Mouse (Mus musculus) intestine, embryonic 15.5 days (tissue): Measurements from ENCODE around the gene Ntn4. TPM values are rescaled to one million over a fixed set of nuclear protein-coding genes. Genes with fewer than 3 reads are reported as not detected.

Experiments
- ATAC-seq: fragments of 200-750 bp; cut with Nextera tagmentation; 2 replicates; pipeline ENCODE4 v1.8.0; 2017; ENCODE audit warnings: moderate TSS enrichment, moderate library complexity
- H3K27ac ChIP-seq: fragments of 300-500 bp; sonication (generic); 2 replicates; pipeline ENCODE4 v1.5.1; 2015; ENCODE audit warnings: mild to moderate bottlenecking, inconsistent platforms
- H3K27me3 ChIP-seq: fragments of 300-500 bp; sonication (generic); replicated peaks from 2 replicates; pipeline ENCODE4 v1.6.1; 2015; ENCODE audit warnings: inconsistent platforms
- H3K36me3 ChIP-seq: fragments of 300-500 bp; sonication (generic); 2 replicates; pipeline ENCODE4 v1.6.1; 2015; ENCODE audit warnings: inconsistent platforms
- H3K4me1 ChIP-seq: fragments of 300-500 bp; sonication (generic); replicated peaks from 2 replicates; pipeline ENCODE4 v1.6.1; 2015; ENCODE audit warnings: inconsistent platforms
- H3K4me2 ChIP-seq: fragments of 300-500 bp; sonication (generic); replicated peaks from 2 replicates; pipeline ENCODE4 v1.6.1; 2015; ENCODE audit warnings: mild to moderate bottlenecking, inconsistent platforms
- H3K4me3 ChIP-seq: fragments of 300-500 bp; sonication (generic); replicated peaks from 2 replicates; pipeline ENCODE4 v1.5.1; 2015; ENCODE audit warnings: inconsistent platforms
- H3K9ac ChIP-seq: fragments of 300-500 bp; sonication (generic); 2 replicates; pipeline ENCODE4 v1.6.1; 2015; ENCODE audit warnings: inconsistent platforms
- H3K9me3 ChIP-seq: fragments of 300-500 bp; sonication (generic); 2 replicates; pipeline ENCODE4 v1.6.1; 2016; ENCODE audit warnings: inconsistent platforms
- WGBS: fragments of 180-500 bp; shearing (Covaris S2); methylation state at CpG from one replicate; pipeline ENCODE4 v1.1.7; 2015; 5-methylcytosine and 5-hydroxymethylcytosine counted together
- polyA plus RNA-seq: library from polyadenylated mRNA; unstranded; fragments of >200 nt; fragmentation: Nextera tagmentation; extraction: Ambion mirVana; gene quantifications from 2 replicates; pipeline ENCODE4 v1.2.1, GENCODE M21; 2015

Ntn4 gene
- polyA plus RNA-seq, 1 experiment from 2014 or later, result 0.29 TPM

GRCm38 (mm10) chr10:93644451-93644941, 4.0 kb downstream of the Ntn4 start:
- no peak for ATAC-seq
- Histone ChIP-seq H3K27ac (no peak overlapping the region), H3K36me3 (no peaks in the 10 kb centered on the region), H3K9ac (no peak overlapping the region), H3K9me3 (no peaks in the 10 kb centered on the region), H3K4me2 (no peak overlapping the region), H3K27me3 (peaks cover 12% of the 10 kb centered on the region), H3K4me3 (no peak overlapping the region), H3K4me1 (peaks cover 15% of the 10 kb centered on the region)
- WGBS, result 87% methylated on average over 12 of the region's 12 CpGs

GRCm38 (mm10) chr10:93647655-93648561, 7.4 kb downstream of the Ntn4 start:
- H3K9me3 ChIP-seq, result no peaks in the 10 kb centered on the region
- no peaks in the 10 kb centered on the region for H3K4me1 ChIP-seq
- H3K4me3 ChIP-seq, result no peak overlapping the region
- 0 out of 2 replicates have a peak, but pooled peaks have one; percentile 15 for ATAC-seq
- 0 out of 2 replicates have a peak, but pooled peaks cover 2% of the 10 kb centered on the region for H3K27me3 ChIP-seq
- no peak overlapping the region for H3K27ac ChIP-seq
- WGBS, result 80% methylated on average over 10 of the region's 10 CpGs
- H3K4me2 ChIP-seq, result no peak overlapping the region
- H3K36me3 ChIP-seq, result no peaks in the 10 kb centered on the region
- no peak overlapping the region for H3K9ac ChIP-seq

DNA sequence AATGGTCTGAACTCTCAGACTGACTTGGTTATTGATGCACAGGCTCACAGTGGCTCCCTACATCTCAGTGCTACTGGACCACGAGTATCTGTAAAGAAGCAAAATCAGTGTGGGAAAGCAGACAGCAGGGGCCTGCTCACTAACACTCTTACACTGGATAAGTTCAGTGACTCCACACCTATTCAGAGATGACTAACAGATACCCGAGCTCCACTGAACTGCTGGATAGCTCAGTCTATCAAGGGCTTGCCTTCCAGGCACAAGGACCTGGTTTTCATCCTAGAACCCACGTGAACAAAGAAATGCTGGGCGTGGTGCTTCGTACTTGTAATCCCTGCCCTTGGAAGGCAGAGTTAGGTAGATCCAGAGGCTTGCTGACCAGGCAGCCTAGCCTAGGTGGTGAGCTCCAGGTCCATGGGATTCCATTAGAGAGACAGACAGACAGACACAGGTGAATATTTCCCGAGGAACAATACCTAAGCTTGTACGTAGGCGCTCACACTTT, 8.2 kb downstream of the Ntn4 start:
- H3K36me3 ChIP-seq, result no peaks in the 10 kb centered on the region
- H3K27ac ChIP-seq, result no peak overlapping the region
- no peak overlapping the region for H3K9ac ChIP-seq
- H3K4me3 ChIP-seq, result no peak overlapping the region
- H3K27me3 ChIP-seq, result no peaks in the 10 kb centered on the region
- H3K4me2 ChIP-seq, result no peak overlapping the region
- no peak for ATAC-seq
- no peaks in the 10 kb centered on the region for H3K4me1 ChIP-seq
- WGBS, result 82% methylated on average over 8 of the region's 8 CpGs
- H3K9me3 ChIP-seq, result no peaks in the 10 kb centered on the region

- Histone ChIP-seq H3K4me1 (no peaks in the 10 kb centered on the region), H3K9me3 (no peaks in the 10 kb centered on the region), H3K36me3 (no peaks in the 10 kb centered on the region), H3K27me3 (no peaks in the 10 kb centered on the region), H3K9ac (no peak overlapping the region), H3K4me3 (no peak overlapping the region), H3K27ac (no peak overlapping the region), H3K4me2 (no peak overlapping the region)
- no peak for ATAC-seq
- WGBS, result 80% methylated on average over 5 of the region's 5 CpGs
Observed at GRCm38 (mm10) chr10:93649127-93649526, 8.6 kb downstream of the Ntn4 start.

GRCm38 (mm10) chr10:93649600-93649999, 9.1 kb downstream of the Ntn4 start:
- WGBS, result 93% methylated on average over 5 of the region's 5 CpGs

GRCm38 (mm10) chr10:93653322-93653721, 12.8 kb downstream of the Ntn4 start:
- 60% methylated on average over 2 of the region's 2 CpGs for WGBS
- no peak for ATAC-seq
- H3K27me3 ChIP-seq, result no peaks in the 10 kb centered on the region
- H3K9ac ChIP-seq, result no peak overlapping the region
- H3K4me1 ChIP-seq, result no peaks in the 10 kb centered on the region
- H3K27ac ChIP-seq, result no peak overlapping the region
- H3K4me3 ChIP-seq, result no peak overlapping the region
- H3K4me2 ChIP-seq, result no peak overlapping the region
- no peaks in the 10 kb centered on the region for H3K9me3 ChIP-seq
- H3K36me3 ChIP-seq, result no peaks in the 10 kb centered on the region

More at GRCm38 (mm10) chr10:93649600-93649999, 9.1 kb downstream of the Ntn4 start:
- no peaks in the 10 kb centered on the region for H3K4me1 ChIP-seq
- ATAC-seq, result no peak
- H3K4me2 ChIP-seq, result no peak overlapping the region
- H3K27me3 ChIP-seq, result no peaks in the 10 kb centered on the region
- H3K9me3 ChIP-seq, result no peaks in the 10 kb centered on the region
- no peak overlapping the region for H3K4me3 ChIP-seq
- H3K27ac ChIP-seq, result no peak overlapping the region
- no peak overlapping the region for H3K9ac ChIP-seq
- no peaks in the 10 kb centered on the region for H3K36me3 ChIP-seq

GRCm38 (mm10) chr10:93655428-93655827, 14.9 kb downstream of the Ntn4 start:
- no peak overlapping the region for H3K4me2 ChIP-seq
- no peaks in the 10 kb centered on the region for H3K36me3 ChIP-seq
- H3K4me1 ChIP-seq, result no peaks in the 10 kb centered on the region
- ATAC-seq, result no peak
- no peak overlapping the region for H3K27ac ChIP-seq
- no peak overlapping the region for H3K9ac ChIP-seq
- H3K27me3 ChIP-seq, result no peaks in the 10 kb centered on the region
- H3K4me3 ChIP-seq, result no peak overlapping the region
- no peaks in the 10 kb centered on the region for H3K9me3 ChIP-seq
- WGBS, result 75% methylated on average over 15 of the region's 15 CpGs

DNA sequence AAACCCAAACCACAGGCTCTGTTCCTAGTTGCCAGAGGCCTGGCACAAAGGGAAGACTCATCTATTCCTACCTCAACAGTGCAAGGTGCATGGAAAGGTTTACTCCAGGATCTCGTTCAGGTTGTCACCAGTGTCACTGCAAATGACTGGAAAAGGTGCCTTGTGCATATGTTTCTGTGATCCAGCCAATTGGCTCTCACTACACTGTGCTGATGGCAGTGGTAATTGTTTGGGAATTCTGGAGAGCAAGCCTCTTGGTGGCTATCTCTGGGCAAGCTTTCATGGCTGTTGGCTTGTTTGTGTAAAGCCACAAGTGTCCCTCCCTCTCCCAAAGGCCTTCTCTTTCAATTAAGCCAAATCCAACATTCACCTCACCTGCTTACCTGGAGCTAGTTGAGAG, 19.3 kb downstream of the Ntn4 start:
- no peak overlapping the region for H3K9ac ChIP-seq
- 88% methylated on average over 1 of the region's 1 CpGs for whole genome bisulfite sequencing
- H3K27me3 ChIP-seq, result no peaks in the 10 kb centered on the region

DNA sequence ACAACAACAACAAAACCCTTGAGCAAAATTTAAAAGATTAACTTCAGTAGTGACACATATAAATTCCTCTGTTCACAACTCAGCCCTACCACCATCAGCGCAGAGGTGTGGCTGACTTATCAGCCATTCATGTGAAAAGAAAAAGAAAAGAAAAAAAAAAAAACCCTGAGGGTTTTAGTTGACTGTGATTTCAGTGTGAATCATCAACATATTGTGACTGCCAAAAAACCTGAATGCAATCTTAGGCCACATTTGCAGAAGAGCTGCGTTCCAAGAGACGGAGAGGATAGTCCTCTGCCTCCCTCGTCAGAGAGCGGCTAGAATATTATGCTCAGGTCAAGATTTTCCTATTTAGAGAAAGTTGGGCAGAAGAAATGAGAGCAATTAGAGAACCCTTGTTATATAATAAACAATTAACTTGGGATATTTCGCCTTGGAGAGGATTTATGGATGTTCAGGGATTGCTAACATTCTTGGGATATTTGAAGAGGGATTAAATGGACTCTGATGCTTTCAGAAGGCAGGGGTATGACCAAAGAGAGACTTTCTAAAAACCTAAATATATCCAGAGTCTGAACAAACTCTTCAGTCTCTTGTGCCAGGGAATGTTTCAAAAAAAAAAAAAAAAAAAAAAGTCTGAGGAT, 21.0 kb downstream of the Ntn4 start:
- Histone ChIP-seq H3K27ac (no peak overlapping the region), H3K27me3 (no peaks in the 10 kb centered on the region), H3K4me2 (no peak overlapping the region), H3K36me3 (no peaks in the 10 kb centered on the region), H3K4me3 (no peak overlapping the region), H3K9me3 (no peaks in the 10 kb centered on the region), H3K9ac (no peak overlapping the region), H3K4me1 (no peaks in the 10 kb centered on the region)
- no peak for ATAC-seq
- WGBS, result 57% methylated on average over 6 of the region's 6 CpGs

More for the DNA sequence above, 19.3 kb downstream of the Ntn4 start:
- no peaks in the 10 kb centered on the region for H3K9me3 ChIP-seq
- H3K4me1 ChIP-seq, result no peaks in the 10 kb centered on the region
- ATAC-seq, result no peak
- no peak overlapping the region for H3K4me2 ChIP-seq
- H3K36me3 ChIP-seq, result no peaks in the 10 kb centered on the region
- H3K27ac ChIP-seq, result no peak overlapping the region
- no peak overlapping the region for H3K4me3 ChIP-seq

- no peaks in the 10 kb centered on the region for H3K27me3 ChIP-seq
- H3K36me3 ChIP-seq, result no peaks in the 10 kb centered on the region
- H3K9me3 ChIP-seq, result no peaks in the 10 kb centered on the region
- WGBS, result 48% methylated on average over 5 of the region's 5 CpGs
- no peak overlapping the region for H3K4me3 ChIP-seq
- no peak overlapping the region for H3K27ac ChIP-seq
- ATAC-seq, result peak; percentile 44; the same call in 1 of the 2 replicates
- H3K4me2 ChIP-seq, result no peak overlapping the region
- no peak overlapping the region for H3K9ac ChIP-seq
- no peaks in the 10 kb centered on the region for H3K4me1 ChIP-seq
Observed at GRCm38 (mm10) chr10:93662018-93662417, 21.5 kb downstream of the Ntn4 start.

DNA sequence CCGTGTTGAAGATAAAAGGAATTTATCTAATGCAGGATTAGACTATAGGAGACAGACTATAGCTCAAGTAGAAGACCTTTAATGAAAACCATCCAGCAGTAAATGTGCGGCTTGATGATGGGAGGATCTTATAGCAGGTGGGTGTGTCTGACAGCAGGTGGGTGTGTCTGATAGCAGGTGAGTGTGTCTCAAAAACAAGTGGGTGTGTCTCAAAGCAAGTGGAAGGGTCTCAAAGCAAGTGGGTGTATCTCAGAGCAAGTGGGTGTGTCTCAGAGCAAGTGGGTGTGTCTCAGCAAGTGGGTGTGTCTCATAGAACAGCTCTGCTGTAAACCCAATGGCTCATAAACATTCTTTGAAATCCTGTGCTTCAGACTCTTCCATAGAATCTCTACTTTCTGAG, 25.7 kb downstream of the Ntn4 start:
- peak; percentile 89 for ATAC-seq
- WGBS, result 49% methylated on average over 2 of the region's 2 CpGs
- Histone ChIP-seq H3K4me2 (no peak overlapping the region), H3K27ac (no peak overlapping the region), H3K36me3 (no peaks in the 10 kb centered on the region), H3K4me3 (no peak overlapping the region), H3K4me1 (no peaks in the 10 kb centered on the region), H3K9me3 (no peaks in the 10 kb centered on the region), H3K27me3 (no peaks in the 10 kb centered on the region), H3K9ac (no peak overlapping the region)

GRCm38 (mm10) chr10:93666996-93667395, 26.5 kb downstream of the Ntn4 start:
- WGBS, result 62% methylated on average over 3 of the region's 3 CpGs
- no peak overlapping the region for H3K4me2 ChIP-seq
- ATAC-seq, result no peak
- no peaks in the 10 kb centered on the region for H3K36me3 ChIP-seq
- no peak overlapping the region for H3K4me3 ChIP-seq
- no peak overlapping the region for H3K27ac ChIP-seq
- H3K27me3 ChIP-seq, result no peaks in the 10 kb centered on the region
- H3K4me1 ChIP-seq, result no peaks in the 10 kb centered on the region
- no peak overlapping the region for H3K9ac ChIP-seq
- no peaks in the 10 kb centered on the region for H3K9me3 ChIP-seq
